Mouse (Mus musculus) lung, embryonic 15.5 days (tissue): Measurements from ENCODE around the gene Mab21l1. TPM values are rescaled to one million over a fixed set of nuclear protein-coding genes. Genes with fewer than 3 reads are reported as not detected.

Source experiments
- ATAC-seq: fragments of 200-750 bp; cut with Nextera tagmentation; 2 replicates; pipeline ENCODE4 v1.8.0; 2017; ENCODE audit warnings: moderate number of reproducible peaks, borderline replicate concordance; ENCODE audit not compliant: low FRiP score, low TSS enrichment; ENCODE audit errors: extremely low read depth
- H3K27ac ChIP-seq: fragments of 300-500 bp; sonication (generic); 2 replicates; pipeline ENCODE4 v1.5.1; 2015; ENCODE audit warnings: moderate library complexity, mild to moderate bottlenecking, inconsistent platforms
- H3K27me3 ChIP-seq: fragments of 300-500 bp; sonication (generic); 2 replicates; pipeline ENCODE4 v1.6.1; 2015; ENCODE audit warnings: inconsistent platforms
- H3K36me3 ChIP-seq: fragments of 300-500 bp; sonication (generic); 2 replicates; pipeline ENCODE4 v1.6.1; 2015; ENCODE audit warnings: inconsistent platforms
- H3K4me1 ChIP-seq: fragments of 300-500 bp; sonication (generic); 2 replicates; pipeline ENCODE4 v1.6.1; 2015; ENCODE audit warnings: inconsistent platforms
- H3K4me2 ChIP-seq: fragments of 300-500 bp; sonication (generic); 2 replicates; pipeline ENCODE4 v1.6.1; 2015; ENCODE audit warnings: inconsistent platforms, mild to moderate bottlenecking, moderate library complexity
- H3K4me3 ChIP-seq: fragments of 300-500 bp; sonication (generic); 2 replicates; pipeline ENCODE4 v1.5.1; 2015; ENCODE audit warnings: mild to moderate bottlenecking, inconsistent platforms
- H3K9ac ChIP-seq: fragments of 300-500 bp; sonication (generic); 2 replicates; pipeline ENCODE4 v1.6.1; 2015; ENCODE audit warnings: inconsistent platforms
- H3K9me3 ChIP-seq: fragments of 300-500 bp; sonication (generic); 2 replicates; pipeline ENCODE4 v1.6.1; 2016; ENCODE audit warnings: inconsistent platforms
- WGBS: fragments of 180-500 bp; shearing (Covaris S2); methylation state at CpG from one replicate; pipeline ENCODE4 v1.1.7; 2015; 5-methylcytosine and 5-hydroxymethylcytosine counted together
- polyA plus RNA-seq: library from polyadenylated mRNA; unstranded; fragments of >200 nt; fragmentation: Nextera tagmentation; extraction: Ambion mirVana; gene quantifications from 2 replicates; pipeline ENCODE4 v1.2.1, GENCODE M21; 2015

Mab21l1 gene
- polyA plus RNA-seq: 0.54 and 1.1 TPM in 2 replicates

DNA sequence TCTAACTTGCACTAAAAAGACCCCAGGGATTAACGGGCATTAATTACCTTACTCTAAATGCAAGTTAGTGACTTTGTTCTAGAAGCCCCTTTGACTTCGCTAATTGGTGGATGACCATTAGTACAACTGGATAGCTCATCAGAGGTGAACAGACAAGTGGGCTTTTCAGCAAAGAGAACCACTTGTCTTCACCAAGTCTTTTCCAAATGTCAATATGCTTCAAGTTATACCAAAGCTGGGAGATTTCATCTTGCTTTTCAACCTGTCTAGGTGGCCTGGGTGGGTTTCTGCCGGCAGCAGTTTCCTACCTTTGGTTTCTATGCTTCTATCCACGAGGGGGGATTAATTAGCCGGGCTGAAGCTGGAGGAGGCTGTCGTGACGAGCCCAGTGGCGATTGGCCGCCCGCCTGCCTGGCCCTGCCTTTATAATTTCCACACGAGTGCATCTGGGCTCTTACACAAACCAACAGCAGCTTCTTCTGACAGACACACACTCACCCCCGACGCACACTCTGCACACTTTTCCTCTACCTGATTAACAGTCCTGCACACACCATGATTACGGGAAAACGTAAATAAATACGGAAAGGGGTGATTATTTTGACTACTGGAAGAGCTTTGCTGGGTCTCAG is at the start of gene Mab21l1:
Mab21l1 (plus strand) TSS at position 455 of the 632 bp plus-strand sequence.
- Histone ChIP-seq H3K9ac (no peak within 1 kb of the TSS), H3K4me2 (peak within 1 kb of the TSS; percentile 62), H3K36me3 (no peaks in the 10 kb centered on the region), H3K9me3 (no peaks in the 10 kb centered on the region), H3K4me3 (peak within 1 kb of the TSS; percentile 37), H3K27ac (no peak within 1 kb of the TSS), H3K4me1 (peaks cover 25% of the 10 kb centered on the region), H3K27me3 (peaks cover 82% of the 10 kb centered on the region)
- WGBS: 10% methylated on average over 16 of the region's 16 CpGs
- no peak for ATAC-seq

DNA sequence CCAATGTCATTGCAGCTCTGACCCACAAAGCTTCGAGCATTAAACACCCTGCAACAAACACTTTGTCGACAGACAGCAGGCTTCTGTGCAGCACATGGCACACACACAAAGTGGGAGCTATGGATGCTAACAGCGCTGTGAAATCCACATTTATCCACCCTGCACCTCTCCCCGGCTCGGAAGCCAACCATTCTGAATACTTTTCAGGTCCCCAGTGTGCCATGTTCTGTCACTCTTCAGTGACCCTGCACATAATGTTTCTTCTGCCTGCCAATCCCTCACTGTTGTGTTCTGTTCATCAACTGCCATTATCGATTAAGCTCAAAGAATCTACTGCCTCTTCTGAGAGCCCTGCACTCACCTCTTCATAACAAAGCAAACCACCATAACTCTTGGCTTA is 48.6 kb upstream of the Mab21l1 start:
- no peak for ATAC-seq
- H3K4me1 ChIP-seq: no peaks in the 10 kb centered on the region
- H3K4me2 ChIP-seq: no peak overlapping the region
- H3K4me3 ChIP-seq: no peak overlapping the region
- no peaks in the 10 kb centered on the region for H3K9me3 ChIP-seq
- H3K27me3 ChIP-seq: no peaks in the 10 kb centered on the region
- H3K9ac ChIP-seq: no peak overlapping the region
- no peaks in the 10 kb centered on the region for H3K36me3 ChIP-seq
- H3K27ac ChIP-seq: no peak overlapping the region
- WGBS: 68% methylated on average over 6 of the region's 6 CpGs

DNA sequence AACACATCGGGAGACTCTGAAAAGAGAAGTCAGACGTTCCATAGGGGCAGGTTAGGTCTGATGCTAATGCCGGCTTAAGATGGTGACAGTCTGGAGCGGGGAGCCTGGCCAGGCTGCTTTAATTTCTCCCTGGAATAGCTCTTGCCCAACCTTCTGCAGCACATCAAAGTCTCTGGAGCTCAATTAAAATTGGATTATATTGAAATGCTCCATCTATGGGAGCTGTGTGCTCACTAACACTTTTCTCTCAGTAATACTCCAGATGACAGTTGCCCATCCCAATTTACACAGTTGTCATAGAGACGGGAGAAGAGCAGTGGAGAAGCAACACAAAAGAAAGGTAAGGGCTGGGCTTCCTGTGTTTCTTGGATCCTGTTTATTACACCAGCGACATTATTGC is 40.9 kb upstream of the Mab21l1 start:
- WGBS: 67% methylated on average over 6 of the region's 6 CpGs
- Histone ChIP-seq H3K4me3 (no peak overlapping the region), H3K27ac (no peak overlapping the region), H3K36me3 (no peaks in the 10 kb centered on the region), H3K9ac (no peak overlapping the region), H3K4me2 (no peak overlapping the region), H3K27me3 (no peaks in the 10 kb centered on the region), H3K4me1 (no peaks in the 10 kb centered on the region), H3K9me3 (no peaks in the 10 kb centered on the region)
- no peak for ATAC-seq

DNA sequence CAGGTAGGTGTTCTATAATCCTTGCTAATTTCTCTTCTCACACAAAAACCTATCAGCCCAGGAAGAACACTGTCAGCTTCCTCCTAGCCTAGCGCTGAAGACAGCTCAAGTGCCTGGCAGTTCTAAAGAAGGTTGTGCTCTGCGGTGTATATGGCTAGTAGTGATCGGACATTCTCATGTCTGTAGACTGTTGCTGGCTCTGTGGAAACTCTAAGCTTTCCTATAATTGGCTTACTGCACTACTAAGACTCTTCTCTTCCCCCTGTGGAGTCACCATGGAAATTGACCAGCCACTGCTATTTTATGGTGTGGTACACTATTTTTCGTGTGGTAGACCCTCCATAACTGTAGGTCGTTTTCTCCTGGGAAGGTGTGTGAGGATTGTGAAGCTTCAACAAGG is 40.1 kb upstream of the Mab21l1 start:
- Histone ChIP-seq H3K4me2 (no peak overlapping the region), H3K27ac (no peak overlapping the region), H3K9me3 (no peaks in the 10 kb centered on the region), H3K4me3 (no peak overlapping the region), H3K9ac (no peak overlapping the region), H3K27me3 (no peaks in the 10 kb centered on the region), H3K36me3 (no peaks in the 10 kb centered on the region), H3K4me1 (no peaks in the 10 kb centered on the region)
- no peak for ATAC-seq
- 80% methylated on average over 5 of the region's 5 CpGs for WGBS

DNA sequence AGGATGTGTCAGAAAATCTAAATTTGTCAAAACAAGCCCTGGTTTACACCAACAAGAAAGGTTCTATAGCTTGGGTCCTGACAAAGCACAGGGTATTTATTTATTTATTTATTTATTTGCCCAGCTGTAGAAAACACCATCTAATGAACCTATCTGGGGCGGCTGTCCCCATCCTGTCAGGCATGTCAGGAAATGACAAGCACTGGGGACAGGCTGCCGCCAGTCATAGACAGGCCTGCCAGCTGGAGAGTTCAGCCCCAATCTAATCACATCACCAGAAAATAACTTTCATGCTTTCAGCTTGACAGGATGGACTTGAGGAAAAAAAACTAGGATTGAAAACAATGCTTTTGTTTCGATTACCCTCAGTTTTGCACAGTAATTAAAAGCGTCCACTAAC is 39.7 kb upstream of the Mab21l1 start:
- H3K4me2 ChIP-seq: no peak overlapping the region
- no peaks in the 10 kb centered on the region for H3K27me3 ChIP-seq
- no peaks in the 10 kb centered on the region for H3K4me1 ChIP-seq
- no peak overlapping the region for H3K27ac ChIP-seq
- H3K9ac ChIP-seq: no peak overlapping the region
- H3K4me3 ChIP-seq: no peak overlapping the region
- no peak for ATAC-seq
- no peaks in the 10 kb centered on the region for H3K36me3 ChIP-seq
- H3K9me3 ChIP-seq: no peaks in the 10 kb centered on the region
- 76% methylated on average over 4 of the region's 4 CpGs for WGBS

DNA sequence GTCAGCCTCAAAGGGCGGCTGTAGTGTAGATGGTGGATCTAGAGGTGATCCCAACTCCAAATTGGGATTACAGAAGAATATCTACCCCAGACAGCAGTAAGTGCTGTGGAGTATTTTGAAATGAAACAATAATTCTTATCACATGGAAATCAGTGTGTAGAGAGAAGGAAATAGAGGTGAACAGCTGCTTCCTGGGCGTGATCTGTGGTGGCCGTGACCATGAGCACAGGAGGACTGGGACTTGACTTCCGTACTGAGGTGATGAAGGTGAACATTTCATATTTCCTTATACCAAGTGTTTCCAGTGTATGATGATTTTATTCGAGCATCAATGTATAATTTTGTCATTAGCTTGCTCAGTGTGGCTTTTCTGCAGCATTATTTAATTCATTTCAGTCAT is 38.4 kb upstream of the Mab21l1 start:
- no peak overlapping the region for H3K4me3 ChIP-seq
- 81% methylated on average over 5 of the region's 5 CpGs for WGBS
- H3K4me1 ChIP-seq: no peaks in the 10 kb centered on the region
- H3K9me3 ChIP-seq: no peaks in the 10 kb centered on the region
- ATAC-seq: no peak
- H3K27ac ChIP-seq: no peak overlapping the region
- H3K27me3 ChIP-seq: no peaks in the 10 kb centered on the region
- no peaks in the 10 kb centered on the region for H3K36me3 ChIP-seq
- no peak overlapping the region for H3K9ac ChIP-seq
- no peak overlapping the region for H3K4me2 ChIP-seq

DNA sequence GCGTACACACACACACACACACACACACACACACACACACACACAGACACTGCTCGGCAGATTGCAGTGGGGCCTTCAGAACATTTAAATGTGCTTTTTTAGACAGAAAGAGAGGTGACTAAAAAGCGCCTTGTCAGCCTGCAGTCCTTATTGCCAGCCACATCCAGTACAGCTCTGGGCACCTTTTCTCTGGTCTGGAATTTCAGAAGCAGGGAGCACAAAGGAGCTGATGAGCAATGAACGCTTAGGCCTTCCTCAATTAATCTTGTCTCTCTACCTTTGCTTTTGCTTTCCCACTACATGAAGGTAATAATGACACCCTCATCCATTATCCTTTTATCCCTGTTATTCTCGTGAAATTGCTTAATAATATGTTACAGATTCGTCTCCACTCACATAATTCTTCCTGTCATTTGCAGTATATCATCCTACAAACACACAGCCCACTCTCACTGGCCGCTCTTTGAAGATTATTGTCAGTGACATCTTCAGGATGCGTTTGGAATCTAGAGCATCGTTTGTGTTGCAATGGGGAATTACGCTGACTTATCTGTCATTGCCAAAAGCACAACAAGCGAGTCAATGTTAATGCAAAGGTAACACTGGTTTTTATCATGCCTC is 31.8 kb upstream of the Mab21l1 start:
- no peaks in the 10 kb centered on the region for H3K36me3 ChIP-seq
- 55% methylated on average over 11 of the region's 11 CpGs for WGBS
- no peak overlapping the region for H3K4me3 ChIP-seq
- no peaks in the 10 kb centered on the region for H3K4me1 ChIP-seq
- no peak overlapping the region for H3K4me2 ChIP-seq
- no peak overlapping the region for H3K9ac ChIP-seq
- no peak overlapping the region for H3K27ac ChIP-seq
- H3K27me3 ChIP-seq: no peaks in the 10 kb centered on the region
- no peak for ATAC-seq
- no peaks in the 10 kb centered on the region for H3K9me3 ChIP-seq

DNA sequence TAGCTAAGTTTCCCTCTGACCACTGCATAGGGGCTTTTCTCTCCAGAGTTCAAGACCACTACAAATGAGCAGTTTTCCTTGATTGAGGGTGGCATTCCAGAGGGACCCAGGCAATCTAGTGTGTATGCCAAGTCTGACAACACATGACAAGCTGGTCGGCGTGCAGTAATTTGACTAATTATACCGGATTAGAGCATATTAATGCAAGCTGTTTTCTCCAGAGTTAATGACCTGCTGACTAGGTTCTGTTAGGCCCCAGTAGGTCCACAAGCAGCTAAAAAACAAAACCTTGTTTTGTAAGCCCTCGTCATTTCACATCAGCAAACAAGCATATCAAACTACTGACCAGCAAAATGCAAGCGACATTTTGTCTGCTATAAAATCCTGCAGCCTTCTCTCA is 30.9 kb upstream of the Mab21l1 start:
- H3K9ac ChIP-seq: no peak overlapping the region
- H3K4me2 ChIP-seq: no peak overlapping the region
- H3K27me3 ChIP-seq: no peaks in the 10 kb centered on the region
- ATAC-seq: no peak
- no peak overlapping the region for H3K4me3 ChIP-seq
- no peaks in the 10 kb centered on the region for H3K9me3 ChIP-seq
- no peaks in the 10 kb centered on the region for H3K4me1 ChIP-seq
- no peaks in the 10 kb centered on the region for H3K36me3 ChIP-seq
- whole genome bisulfite sequencing: 81% methylated on average over 5 of the region's 5 CpGs
- H3K27ac ChIP-seq: no peak overlapping the region

DNA sequence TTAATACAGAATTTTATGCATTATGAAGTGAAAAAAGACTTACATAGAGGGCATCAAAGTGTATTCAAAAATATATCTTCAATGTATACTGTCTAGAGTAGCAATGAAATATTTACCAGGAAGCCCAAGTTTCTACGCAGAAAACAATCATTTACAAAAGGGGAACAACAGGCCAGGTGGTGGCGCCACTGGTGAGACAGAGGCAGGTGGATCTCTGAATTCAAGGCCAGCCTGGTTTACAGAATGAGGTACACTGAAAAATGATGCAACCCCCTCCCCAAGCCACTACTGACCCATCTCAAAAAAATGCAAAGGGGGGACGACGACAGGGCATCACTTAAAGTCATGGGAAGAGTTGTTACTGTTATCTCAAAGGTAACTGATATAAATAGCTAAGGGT is 29.8 kb upstream of the Mab21l1 start:
- no peaks in the 10 kb centered on the region for H3K4me1 ChIP-seq
- H3K27ac ChIP-seq: no peak overlapping the region
- ATAC-seq: no peak
- no peak overlapping the region for H3K4me2 ChIP-seq
- no peaks in the 10 kb centered on the region for H3K9me3 ChIP-seq
- H3K4me3 ChIP-seq: no peak overlapping the region
- no peaks in the 10 kb centered on the region for H3K36me3 ChIP-seq
- 83% methylated on average over 4 of the region's 4 CpGs for WGBS
- no peak overlapping the region for H3K9ac ChIP-seq
- H3K27me3 ChIP-seq: no peaks in the 10 kb centered on the region

DNA sequence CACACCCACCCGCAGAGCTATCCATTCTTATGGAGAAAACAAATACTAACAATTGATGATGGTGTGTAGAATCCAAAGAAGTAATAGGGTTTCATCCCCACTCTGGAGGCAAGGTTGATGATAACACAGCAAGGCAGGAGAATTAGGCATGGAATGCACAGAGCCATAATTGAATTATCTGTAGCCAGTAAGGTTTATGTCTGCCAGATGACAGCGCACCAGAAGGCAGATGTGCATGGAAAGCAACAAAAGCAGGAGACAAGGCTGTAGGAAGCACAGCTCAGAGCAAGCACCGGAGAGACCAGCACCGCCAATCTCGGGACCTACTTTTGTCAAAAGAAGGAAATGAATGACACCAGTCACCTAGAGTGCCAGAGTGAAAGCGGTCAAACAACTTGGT is 28.4 kb upstream of the Mab21l1 start:
- Histone ChIP-seq H3K9me3 (no peaks in the 10 kb centered on the region), H3K27me3 (no peaks in the 10 kb centered on the region), H3K27ac (no peak overlapping the region), H3K9ac (no peak overlapping the region), H3K4me2 (no peak overlapping the region), H3K36me3 (no peaks in the 10 kb centered on the region), H3K4me3 (no peak overlapping the region), H3K4me1 (no peaks in the 10 kb centered on the region)
- ATAC-seq: no peak
- WGBS: 89% methylated on average over 6 of the region's 6 CpGs

DNA sequence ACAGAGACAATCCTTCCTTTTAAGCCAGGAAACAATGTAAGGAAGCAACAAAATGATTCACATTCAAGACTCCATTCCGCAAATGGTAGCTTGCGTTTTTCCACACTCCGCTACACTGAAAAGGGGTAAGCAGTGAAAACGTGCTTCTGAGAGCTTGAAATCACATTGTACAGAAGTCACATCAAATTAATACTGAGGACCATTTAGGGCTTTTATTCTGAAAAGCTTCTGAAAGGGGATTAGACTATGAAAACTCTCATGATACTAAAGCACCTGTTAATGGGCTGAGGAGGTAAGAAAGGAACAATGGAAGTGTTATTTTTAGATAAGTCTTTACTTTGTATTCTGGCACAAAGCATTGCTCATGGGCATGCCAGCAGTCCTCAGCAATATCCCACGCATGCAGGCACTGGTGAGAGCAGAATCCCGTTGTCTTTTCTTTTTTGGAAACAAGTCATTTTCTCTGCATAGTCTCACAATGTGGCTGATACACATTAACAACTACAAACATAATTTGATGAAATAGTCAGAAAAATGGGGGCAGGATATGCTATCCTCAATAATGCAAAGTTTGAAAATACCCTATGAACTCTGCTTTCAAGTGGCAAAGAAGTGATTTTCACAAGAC is 27.2 kb upstream of the Mab21l1 start:
- Histone ChIP-seq H3K4me3 (no peak overlapping the region), H3K4me2 (no peak overlapping the region), H3K4me1 (no peaks in the 10 kb centered on the region), H3K27ac (no peak overlapping the region), H3K9ac (no peak overlapping the region), H3K9me3 (no peaks in the 10 kb centered on the region), H3K36me3 (no peaks in the 10 kb centered on the region), H3K27me3 (no peaks in the 10 kb centered on the region)
- ATAC-seq: no peak
- 73% methylated on average over 6 of the region's 6 CpGs for WGBS

DNA sequence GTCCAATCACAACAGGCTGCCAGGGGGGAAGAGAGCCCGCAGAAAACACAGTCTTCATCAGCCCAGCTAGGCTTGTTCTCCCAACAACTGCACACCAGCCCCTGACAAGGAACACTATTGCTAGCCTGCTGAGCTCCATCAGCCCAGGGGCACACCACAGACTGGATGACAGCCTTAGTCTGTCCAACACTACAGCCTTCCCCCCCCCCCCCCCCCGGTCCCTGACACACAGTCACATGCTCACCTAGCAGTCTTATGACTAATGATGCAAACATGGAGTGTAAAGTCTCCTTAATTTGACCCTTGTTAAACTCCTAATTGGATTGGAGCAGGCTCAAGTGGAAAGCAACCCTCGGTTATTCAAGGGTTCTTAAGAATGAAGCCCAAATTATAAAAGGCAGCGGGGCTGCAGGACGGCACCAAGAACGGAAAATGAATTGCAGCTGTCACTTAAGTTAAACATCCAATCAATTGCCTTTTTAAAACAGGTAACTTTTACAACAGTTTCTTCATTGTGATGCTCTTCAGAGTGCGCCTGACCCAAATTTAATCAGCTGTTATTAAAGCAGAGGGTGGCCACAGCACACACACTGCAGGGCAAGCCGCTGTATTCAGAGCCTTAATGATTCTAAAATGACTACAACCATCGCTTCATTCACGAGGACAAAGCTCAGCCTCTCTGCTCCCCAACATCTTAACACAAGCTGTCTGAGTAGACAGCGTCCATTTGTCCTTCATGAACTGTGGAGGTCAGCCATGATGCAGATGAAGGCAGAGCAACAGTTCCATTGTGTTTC is 26.3 kb upstream of the Mab21l1 start:
- WGBS: 59% methylated on average over 11 of the region's 11 CpGs

More for the DNA sequence above, 26.3 kb upstream of the Mab21l1 start:
- Histone ChIP-seq H3K36me3 (no peaks in the 10 kb centered on the region), H3K9me3 (no peaks in the 10 kb centered on the region), H3K4me3 (no peak overlapping the region), H3K4me1 (no peaks in the 10 kb centered on the region), H3K27me3 (no peaks in the 10 kb centered on the region), H3K9ac (no peak overlapping the region), H3K4me2 (no peak overlapping the region), H3K27ac (no peak overlapping the region)
- ATAC-seq: no peak
